Mouse (Mus musculus) kidney, adult 8-10 months (tissue): ENCODE results near the gene Rplp2.
A peak's percentile ranks its signal among the peaks of the same experiment; 100 is the strongest.
"Not testable (repeated sequence)": the region's sequence is repeated elsewhere in the genome, so short reads cannot be mapped to it uniquely, and the experiment has no call there.

Experiments used
- DNase-seq, 2 experiments: peaks; one replicate each; pipeline ENCODE4 v3.0.0; 2022

The Rplp2 gene

GRCm38 (mm10) chr7:141431434-141432185 lies 15.6 kb upstream of the Rplp2 start:
- DNase-seq: no peak

DNA sequence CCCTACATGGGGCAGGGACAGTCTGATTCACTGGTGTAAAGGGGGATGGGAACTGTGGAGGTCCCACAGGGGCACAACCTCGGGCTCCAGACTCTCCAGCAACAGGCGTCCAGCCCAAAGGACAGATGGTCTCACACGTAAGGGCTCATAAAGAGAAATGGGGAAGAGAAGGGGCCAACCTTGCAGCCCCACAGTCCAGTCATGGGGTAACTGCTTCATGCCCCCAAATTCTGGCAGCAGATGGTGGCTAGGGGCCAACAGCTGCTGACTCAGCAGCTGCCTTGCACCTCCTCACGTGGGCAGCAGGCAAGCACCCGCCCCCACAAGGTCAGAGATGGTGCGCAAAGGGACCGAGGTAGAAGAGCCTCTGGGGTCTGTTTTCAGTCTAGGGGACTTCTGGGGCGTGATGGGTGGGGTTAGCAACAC lies 15.0 kb upstream of the Rplp2 start:
- peak in 1 of 2 experiments; percentile 53 for DNase-seq

DNA sequence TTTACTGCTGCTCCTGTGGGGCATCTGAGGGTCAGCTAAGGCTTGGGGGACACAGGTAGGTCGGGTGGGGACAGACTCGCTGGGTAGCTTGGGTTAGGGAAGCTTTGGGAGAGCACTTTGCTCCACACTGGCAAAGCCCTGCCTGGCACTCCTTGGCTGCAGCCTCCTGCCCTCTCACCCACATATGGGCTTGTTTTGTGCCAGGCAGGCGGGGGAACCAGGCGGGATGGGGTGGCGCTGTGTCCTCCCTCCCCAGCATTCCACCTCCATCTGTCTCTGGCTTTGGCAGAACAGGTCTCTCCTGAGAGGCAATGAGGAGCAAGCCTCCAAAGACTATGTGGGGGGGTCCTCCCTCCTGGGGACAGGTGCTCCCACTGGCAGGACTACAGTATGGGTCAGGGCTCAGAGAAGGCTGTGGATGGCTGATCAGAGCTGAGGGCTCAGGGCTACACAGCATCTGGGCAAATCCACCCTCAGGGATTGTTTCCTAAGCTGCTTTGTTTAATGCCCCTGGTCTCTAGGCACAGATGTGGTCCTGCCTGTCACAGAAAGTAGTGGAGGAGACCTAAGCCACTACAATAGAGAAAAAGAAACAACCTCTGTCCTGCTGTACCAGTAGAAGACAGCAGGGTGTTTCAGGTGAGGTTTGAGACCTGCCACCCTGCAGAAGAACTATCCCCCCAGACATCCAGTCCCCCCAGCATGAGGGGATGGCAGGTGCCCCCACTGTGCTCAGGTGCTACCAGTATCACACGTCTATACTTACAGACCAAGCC lies 14.2 kb upstream of the Rplp2 start:
- peak; percentile 72 to 77 for DNase-seq

- DNase-seq: no peak
These were observed 13.4 kb upstream of the Rplp2 start for GRCm38 (mm10) chr7:141433517-141434400.

DNA sequence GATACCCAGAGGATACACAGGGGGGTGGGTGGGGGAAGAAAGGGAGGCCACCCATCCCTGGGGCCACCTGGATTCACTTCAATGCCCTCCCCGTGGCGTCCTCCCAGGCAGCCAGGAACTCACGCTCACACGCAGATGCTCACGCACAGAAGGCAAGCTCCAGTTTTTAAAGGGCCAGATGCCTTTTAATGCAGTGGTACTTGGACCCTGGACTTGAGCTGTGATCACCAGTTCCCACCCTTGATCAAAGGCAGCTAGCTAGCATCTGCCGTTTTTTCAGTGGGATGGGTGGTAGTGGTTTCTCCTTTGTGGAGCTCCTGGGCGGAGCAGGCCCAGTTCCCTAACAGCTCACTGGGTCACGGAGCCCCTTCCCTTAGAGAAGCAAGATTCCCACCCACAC lies 12.7 kb upstream of the Rplp2 start:
- DNase-seq: no peak

GRCm38 (mm10) chr7:141435129-141435855 lies 11.9 kb upstream of the Rplp2 start:
- DNase-seq: peak in 1 of 2 experiments; percentile 52

DNA sequence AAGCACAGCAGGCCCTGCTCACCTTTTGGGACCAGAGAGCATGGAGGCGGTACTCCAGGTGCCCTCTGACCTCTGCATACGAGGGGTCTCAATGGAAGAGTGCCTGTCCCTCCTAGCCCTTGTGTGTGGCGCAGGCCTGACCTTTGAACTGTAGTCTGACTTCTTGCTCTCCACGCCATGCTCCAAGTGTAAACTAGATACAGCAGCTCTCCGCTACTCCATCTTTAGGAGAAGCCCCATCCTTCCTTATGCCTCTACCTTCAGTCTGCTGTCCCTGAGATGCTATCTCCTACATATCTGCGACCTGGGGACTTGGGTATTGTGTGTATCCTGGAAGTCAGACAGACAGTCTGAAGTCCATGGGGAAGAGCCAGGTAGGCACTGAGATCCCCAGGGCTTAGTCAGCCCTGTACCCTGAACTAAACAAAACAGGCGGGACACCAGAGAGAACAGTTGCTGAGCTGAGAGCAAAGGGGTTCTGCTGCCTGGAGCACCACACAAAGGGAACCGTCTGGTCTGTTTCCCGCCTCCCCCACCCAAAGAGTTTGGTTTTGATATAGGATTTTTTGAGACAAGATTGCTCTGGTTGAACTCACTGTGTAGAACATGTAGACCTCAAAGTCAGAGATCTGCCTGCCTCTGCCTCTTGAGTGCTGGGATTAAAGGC lies 11.2 kb upstream of the Rplp2 start:
- no peak for DNase-seq

DNA sequence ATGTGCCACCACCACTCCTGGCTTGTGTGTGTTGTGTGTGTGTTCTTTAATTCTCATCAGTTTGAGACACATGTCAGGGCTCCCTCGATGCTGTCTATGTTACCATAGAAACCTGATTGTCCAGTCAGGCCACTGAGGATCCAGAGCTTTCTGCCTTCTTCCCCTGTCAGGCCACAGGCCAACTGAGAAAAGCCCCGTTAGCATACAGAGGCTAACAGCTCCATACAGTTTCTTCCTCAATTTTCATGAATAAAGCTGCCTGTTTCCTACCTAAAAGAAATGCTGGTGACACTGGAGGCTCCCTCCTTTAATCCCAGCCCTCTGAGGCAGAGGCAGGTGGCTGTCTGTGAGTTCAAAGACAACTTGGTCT lies 10.7 kb upstream of the Rplp2 start:
- no peak for DNase-seq

DNA sequence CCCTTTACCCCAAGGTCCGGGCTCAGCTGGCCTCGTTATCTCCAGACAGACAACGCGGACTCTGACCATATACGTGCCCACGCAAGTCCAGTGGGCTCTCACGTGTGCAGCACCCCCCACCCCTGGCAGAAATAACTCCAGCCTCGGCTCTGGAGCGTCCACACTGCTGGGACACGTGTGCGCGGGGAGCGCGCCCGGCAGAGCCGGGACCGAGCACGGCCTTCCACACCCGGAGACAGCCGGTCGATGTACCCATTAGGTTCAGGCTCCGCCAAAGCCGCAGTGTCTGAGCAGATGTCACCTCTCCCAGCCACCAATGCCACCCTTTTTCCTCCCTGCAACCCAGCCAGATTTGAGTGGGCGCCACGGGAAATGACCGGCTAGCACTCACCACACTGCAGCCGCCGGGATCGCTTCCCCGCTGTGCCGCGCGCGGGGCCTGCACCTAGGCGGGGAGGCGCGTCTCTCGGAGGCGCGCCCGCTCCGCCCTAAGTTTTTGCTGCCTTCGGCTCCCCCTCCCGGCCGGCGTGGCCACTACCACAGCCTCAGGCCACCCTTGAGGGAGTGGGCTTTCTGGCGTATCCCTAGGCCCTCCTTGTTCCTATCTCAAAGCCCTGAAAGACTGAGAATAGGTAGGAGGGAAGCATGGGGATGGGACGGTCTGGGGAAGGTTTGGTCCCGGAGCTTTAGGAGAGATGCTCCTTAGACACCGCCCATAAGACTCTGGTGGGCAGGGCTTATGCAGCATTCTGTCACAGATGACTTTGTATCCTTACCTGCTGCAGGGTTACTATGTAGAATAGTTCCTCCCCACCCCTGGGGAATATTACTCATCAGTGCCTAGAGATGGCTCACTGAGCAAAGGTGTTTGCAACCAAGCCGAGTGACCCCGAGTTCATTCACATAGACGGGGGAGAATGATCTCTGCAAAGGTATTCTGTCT lies 9.7 kb upstream of the Rplp2 start, which contains the start of gene Slc25a22:
Gene Slc25a22 (minus strand): TSS at position 715 of the 943 bp plus-strand sequence.
- DNase-seq: peak in 1 of 2 experiments; percentile 79

- no peak for DNase-seq
These were observed 8.8 kb upstream of the Rplp2 start for GRCm38 (mm10) chr7:141438201-141438968.

DNA sequence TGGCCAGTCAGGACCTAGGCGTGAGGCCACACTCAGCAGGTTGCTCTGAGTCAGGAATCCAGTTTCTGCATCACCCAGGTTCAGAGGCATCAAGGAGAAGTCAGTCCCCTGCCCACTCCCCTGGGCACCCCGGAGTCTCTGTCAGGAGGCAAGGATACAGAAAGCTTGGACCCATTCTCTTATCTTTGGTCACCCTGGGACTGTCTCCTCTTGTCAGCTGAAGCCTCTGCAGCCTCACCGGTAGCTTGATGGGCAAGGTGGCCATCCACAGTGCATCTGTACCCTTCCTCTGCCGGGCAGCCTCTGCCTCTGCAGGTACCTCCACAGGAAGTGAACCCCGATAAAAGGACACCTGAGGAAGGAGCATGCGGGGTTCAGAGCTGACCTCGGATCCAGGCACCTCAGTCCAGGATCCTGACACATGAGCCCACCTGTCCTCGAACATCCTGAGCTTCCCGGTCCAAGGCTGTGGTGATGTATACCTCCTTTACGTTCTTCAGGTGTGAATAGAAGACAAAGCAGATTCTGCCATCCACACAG lies 8.0 kb upstream of the Rplp2 start:
- no peak for DNase-seq

DNA sequence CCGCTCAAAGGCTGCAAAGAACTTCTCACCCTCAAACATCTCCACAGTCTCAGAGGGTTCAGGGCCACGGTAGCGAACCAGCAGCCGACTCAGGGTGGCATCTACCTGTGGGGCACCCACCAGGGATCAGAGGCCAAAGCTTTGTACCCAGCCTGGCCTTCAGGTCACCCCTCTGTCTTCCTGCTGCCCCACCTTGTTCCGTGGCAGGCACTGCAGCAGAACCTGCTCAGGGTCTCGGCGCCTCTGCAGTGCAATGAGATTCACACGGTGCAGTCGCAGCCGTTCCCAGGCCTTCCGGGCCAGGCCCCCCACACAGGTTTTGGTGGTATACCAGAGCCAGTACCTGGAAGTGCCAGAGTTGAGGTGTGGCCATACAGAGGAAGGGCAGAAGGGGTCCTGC lies 7.4 kb upstream of the Rplp2 start:
- no peak for DNase-seq

GRCm38 (mm10) chr7:141440613-141441012 lies 6.6 kb upstream of the Rplp2 start:
- peak in 1 of 2 experiments; percentile 65 for DNase-seq

- DNase-seq: no peak
These were observed 5.7 kb upstream of the Rplp2 start for GRCm38 (mm10) chr7:141441460-141441859.

GRCm38 (mm10) chr7:141442199-141442598 lies 5.0 kb upstream of the Rplp2 start:
- DNase-seq: no peak

DNA sequence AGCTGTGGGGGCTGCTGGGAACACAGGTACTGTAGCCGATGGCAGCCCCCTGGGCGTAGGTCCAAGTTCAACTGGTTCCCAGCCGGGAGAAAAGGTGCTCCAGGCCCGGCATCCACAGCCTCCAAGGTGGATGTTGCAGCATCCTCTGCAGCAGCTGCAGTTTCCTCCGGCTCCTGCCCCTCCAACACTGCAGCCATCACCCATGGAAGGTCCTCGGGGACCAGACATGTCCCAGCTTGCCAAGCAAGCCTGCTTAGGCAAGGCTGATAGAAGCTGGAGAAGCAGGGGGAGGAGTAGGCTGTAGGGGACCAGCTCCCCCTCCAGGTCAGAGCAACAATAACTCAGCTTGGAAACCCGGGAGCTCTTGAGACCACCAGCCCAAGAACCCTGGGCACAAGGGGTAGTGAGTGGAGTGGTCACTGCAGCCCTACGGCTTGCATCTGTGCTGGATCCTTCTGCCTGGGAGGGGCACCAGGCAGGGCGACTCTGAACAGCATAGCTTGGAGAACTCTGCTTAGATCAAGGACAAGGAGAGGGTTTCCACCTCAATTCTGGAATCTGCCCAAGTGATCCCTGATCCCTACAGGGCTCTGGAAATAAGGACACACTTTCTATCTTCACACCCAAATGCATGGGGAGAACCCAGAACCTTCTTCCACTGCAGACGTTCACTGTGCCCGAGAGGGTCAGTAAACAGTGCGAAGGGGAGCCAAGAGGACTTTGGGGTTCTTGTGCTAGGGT lies 3.9 kb upstream of the Rplp2 start:
- DNase-seq: no peak

DNA sequence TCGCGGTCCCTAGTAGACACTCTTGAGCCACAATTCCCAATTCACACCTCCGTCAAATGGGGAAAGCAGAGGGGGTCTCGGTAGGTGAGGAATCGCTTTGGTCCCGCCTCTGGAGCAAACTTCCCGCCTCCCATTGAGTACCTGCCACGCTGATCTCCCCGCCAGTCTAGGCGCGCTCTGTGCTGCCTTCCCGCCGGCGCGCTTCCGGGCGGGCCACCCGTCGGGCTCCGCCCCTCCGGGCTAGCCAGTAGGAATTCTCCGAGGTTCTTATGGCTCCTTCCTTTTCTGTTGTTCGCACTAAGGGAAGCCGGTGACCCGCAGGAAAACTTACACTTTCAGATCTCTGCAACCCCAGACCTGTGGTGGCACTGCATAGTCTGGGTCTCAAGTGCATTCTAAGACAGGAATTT lies 3.3 kb upstream of the Rplp2 start, which contains the start of gene Pidd1:
Gene Pidd1 (minus strand): TSS at position 198 of the 410 bp plus-strand sequence.
- peak in 1 of 2 experiments; percentile 72 for DNase-seq

GRCm38 (mm10) chr7:141446374-141446773 lies 796 bp upstream of the Rplp2 start:
- not testable (repeated sequence) for DNase-seq

GRCm38 (mm10) chr7:141451928-141452327 lies 4.8 kb downstream of the Rplp2 start:
- no peak for DNase-seq
